Mouse (Mus musculus) erythroblast, embryonic 14.5 days (primary cell): ENCODE results near the gene Tmem62.

Experiments
- GATA1 ChIP-seq: IDR thresholded peaks from 2 replicates; pipeline ENCODE4 v1.6.1; 2012; ENCODE audit warnings: low read length, inconsistent platforms, mixed read lengths
- TAL1 ChIP-seq: IDR thresholded peaks from 3 replicates; pipeline ENCODE4 v1.6.1; 2012; ENCODE audit warnings: low read length, inconsistent platforms, mixed read lengths

- TF ChIP-seq GATA1 (no peak), TAL1 (no peak)
Observed at GRCm38 (mm10) chr2:120951208-120951607, 25.6 kb upstream of the Tmem62 start.
